Mouse (Mus musculus): ENCODE measurements around the gene Arid4b. TPM values are rescaled to one million over a fixed set of nuclear protein-coding genes. Genes with fewer than 3 reads are reported as not detected.

Arid4b gene
- polyA plus RNA-seq, 1 experiment from 2014 or later, result 82.4 TPM

DNA sequence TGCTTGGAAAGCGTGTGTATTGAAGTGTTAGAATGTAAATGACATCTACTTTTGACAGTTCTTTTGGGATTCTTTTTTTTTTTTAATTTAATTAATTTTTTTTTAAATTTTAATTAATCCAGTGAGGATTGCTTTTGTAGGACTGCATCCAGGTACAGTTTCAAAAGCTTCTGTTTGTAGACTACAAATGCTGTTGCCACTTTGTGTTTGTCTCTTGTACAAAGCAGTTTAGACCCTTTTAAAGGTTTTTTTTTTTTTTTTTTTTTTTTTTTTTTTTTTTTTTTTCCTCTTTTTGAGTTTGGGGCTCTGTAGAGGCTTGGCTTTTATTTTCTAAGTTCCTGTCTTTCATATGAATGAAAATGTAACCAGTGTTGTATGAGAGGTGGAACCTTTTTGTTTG, 2.7 kb downstream of the Arid4b start:
- DNase-seq, result no peak
- Histone ChIP-seq H3K27me3 (ENCODE audit: control insufficient read depth, insufficient read depth, low read length) (no peaks in the 10 kb centered on the region), H3K36me3 (ENCODE audit: control insufficient read depth, insufficient read depth, low read length) (peaks cover 9% of the 10 kb centered on the region; the same call in 1 of the 2 replicates), H3K4me1 (ENCODE audit: control insufficient read depth, insufficient read depth, low read length) (peaks cover 28% of the 10 kb centered on the region), H3K27ac (replicated peaks; ENCODE audit: low read depth, low read length) (no peak overlapping the region), H3K4me3 (replicated peaks; ENCODE audit: low read depth, low read length) (no peak overlapping the region; the same call in 1 of the 2 replicates), H3K9ac (replicated peaks; ENCODE audit: low read length) (no peak overlapping the region), H3K9me3 (ENCODE audit: control insufficient read depth, low read length) (no peaks in the 10 kb centered on the region), H3K4me2 (ENCODE audit: low read length) (peak overlapping the region; percentile 30)
- WGBS, result 80% methylated on average over 1 of the region's 1 CpGs
- ATAC-seq (ENCODE audit: low FRiP score, low TSS enrichment), result no peak

DNA sequence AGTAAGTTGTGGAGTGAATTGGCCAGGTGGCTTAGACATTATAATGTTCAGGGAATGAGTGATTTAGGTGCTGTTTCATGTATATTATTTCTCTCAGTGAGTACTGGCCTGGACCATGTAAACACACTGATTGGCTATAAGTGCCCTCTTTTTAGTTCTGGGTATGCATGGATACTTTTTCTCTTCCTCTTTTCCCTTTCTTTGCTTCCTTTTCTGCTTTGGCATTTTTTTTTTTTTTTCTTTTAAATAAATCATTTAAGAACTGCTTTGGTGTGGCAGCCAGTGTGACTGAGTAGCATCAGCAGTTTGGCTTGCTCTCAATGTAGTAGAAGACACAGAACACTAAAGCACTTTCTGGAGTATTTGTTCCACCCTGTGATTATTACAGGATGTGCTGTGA, 5.0 kb downstream of the Arid4b start:
- no peak for ATAC-seq (ENCODE audit: low FRiP score, low TSS enrichment)
- no peak for DNase-seq
- H3K4me3 ChIP-seq (replicated peaks; ENCODE audit: low read depth, low read length), result no peak overlapping the region
- H3K27ac ChIP-seq (replicated peaks; ENCODE audit: low read depth, low read length), result no peak overlapping the region
- peaks cover 16% of the 10 kb centered on the region; the same call in 1 of the 2 replicates for H3K4me1 ChIP-seq (ENCODE audit: control insufficient read depth, insufficient read depth, low read length)
- no peaks in the 10 kb centered on the region for H3K9me3 ChIP-seq (ENCODE audit: control insufficient read depth, low read length)
- no peaks in the 10 kb centered on the region for H3K27me3 ChIP-seq (ENCODE audit: control insufficient read depth, insufficient read depth, low read length)
- no peak overlapping the region for H3K4me2 ChIP-seq (ENCODE audit: low read length)
- peaks cover 9% of the 10 kb centered on the region; the same call in 1 of the 2 replicates for H3K36me3 ChIP-seq (ENCODE audit: control insufficient read depth, insufficient read depth, low read length)
- no peak overlapping the region for H3K9ac ChIP-seq (replicated peaks; ENCODE audit: low read length)

DNA sequence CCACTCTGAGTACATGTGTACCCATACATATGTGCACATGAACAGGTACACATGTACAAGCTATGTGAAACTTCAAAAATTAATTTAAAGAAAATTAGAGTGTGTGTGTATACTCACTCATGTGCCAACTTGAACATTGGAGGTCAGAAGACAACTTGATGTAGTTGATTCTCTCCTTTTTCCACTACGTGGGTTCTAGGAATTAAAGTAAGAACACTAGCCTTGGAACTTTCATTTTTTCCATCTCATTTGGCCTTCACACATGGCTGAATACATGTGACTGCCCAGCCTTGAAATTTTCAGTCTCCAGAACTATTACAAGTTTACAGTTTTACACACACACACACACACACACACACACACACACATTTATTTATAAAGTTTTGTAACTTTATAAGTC, 6.3 kb downstream of the Arid4b start:
- Histone ChIP-seq H3K36me3 (ENCODE audit: control insufficient read depth, insufficient read depth, low read length) (peaks cover 9% of the 10 kb centered on the region; the same call in 1 of the 2 replicates), H3K4me1 (ENCODE audit: control insufficient read depth, insufficient read depth, low read length) (peaks cover 16% of the 10 kb centered on the region; the same call in 1 of the 2 replicates), H3K27me3 (ENCODE audit: control insufficient read depth, insufficient read depth, low read length) (no peaks in the 10 kb centered on the region), H3K27ac (replicated peaks; ENCODE audit: low read depth, low read length) (no peak overlapping the region), H3K9me3 (ENCODE audit: control insufficient read depth, low read length) (no peaks in the 10 kb centered on the region), H3K4me3 (replicated peaks; ENCODE audit: low read depth, low read length) (no peak overlapping the region), H3K9ac (replicated peaks; ENCODE audit: low read length) (no peak overlapping the region), H3K4me2 (ENCODE audit: low read length) (no peak overlapping the region)
- no peak for ATAC-seq (ENCODE audit: low FRiP score, low TSS enrichment)
- 95% methylated on average over 1 of the region's 1 CpGs for WGBS
- DNase-seq, result no peak

DNA sequence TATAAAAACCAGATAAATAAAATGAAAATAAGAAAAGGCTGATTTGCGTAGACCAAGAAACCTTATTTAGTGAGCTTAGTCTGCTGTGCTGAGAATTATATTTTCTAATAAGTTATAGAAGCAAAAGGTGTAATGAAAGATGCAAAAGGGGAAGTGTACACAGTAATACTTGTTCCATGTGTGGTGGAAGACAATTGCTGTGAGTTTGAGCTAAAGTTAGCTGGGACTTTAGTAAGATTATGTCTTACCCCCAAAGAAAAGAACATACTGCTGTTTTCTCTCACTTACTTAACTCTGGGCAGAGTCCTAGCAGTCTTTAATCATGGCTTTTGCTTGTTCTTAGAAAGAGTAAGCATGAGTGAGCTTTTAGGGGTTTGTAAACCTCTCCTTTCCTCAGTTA, 11.3 kb downstream of the Arid4b start:
- H3K9ac ChIP-seq (replicated peaks; ENCODE audit: low read length), result no peak overlapping the region
- WGBS, result 98% methylated on average over 1 of the region's 1 CpGs

DNA sequence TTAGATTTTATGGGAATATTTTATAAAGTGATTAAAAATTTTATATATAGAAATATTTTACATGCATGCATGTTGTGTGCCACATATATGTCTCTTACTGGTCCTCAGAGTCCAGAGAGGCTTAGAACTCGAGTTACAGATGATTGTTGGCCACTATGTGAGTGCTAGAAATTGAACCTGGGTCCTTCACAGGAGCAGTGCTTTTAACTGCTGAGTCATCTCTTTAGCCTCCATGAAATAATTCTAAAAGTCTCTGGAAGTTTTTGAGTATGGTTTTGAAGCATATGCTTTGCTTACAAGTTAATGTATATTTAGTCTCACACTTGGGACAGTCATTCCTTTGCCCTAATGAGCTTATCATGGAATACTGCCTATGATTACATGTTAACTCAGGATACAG, 12.3 kb downstream of the Arid4b start:
- no peaks in the 10 kb centered on the region for H3K27me3 ChIP-seq (ENCODE audit: control insufficient read depth, insufficient read depth, low read length)
- H3K9me3 ChIP-seq (ENCODE audit: control insufficient read depth, low read length), result no peaks in the 10 kb centered on the region
- no peak overlapping the region for H3K4me3 ChIP-seq (replicated peaks; ENCODE audit: low read depth, low read length)
- no peaks in the 10 kb centered on the region for H3K36me3 ChIP-seq (ENCODE audit: control insufficient read depth, insufficient read depth, low read length)
- no peaks in the 10 kb centered on the region for H3K4me1 ChIP-seq (ENCODE audit: control insufficient read depth, insufficient read depth, low read length)
- H3K27ac ChIP-seq (replicated peaks; ENCODE audit: low read depth, low read length), result no peak overlapping the region
- ATAC-seq (ENCODE audit: low FRiP score, low TSS enrichment) (no peak), DNase-seq (no peak)
- H3K9ac ChIP-seq (replicated peaks; ENCODE audit: low read length), result no peak overlapping the region
- H3K4me2 ChIP-seq (ENCODE audit: low read length), result no peak overlapping the region
- 91% methylated on average over 1 of the region's 1 CpGs for WGBS

More for the DNA sequence above, 11.3 kb downstream of the Arid4b start:
- Histone ChIP-seq H3K27ac (replicated peaks; ENCODE audit: low read depth, low read length) (no peak overlapping the region), H3K27me3 (ENCODE audit: control insufficient read depth, insufficient read depth, low read length) (no peaks in the 10 kb centered on the region), H3K4me2 (ENCODE audit: low read length) (no peak overlapping the region), H3K9me3 (ENCODE audit: control insufficient read depth, low read length) (no peaks in the 10 kb centered on the region), H3K4me1 (ENCODE audit: control insufficient read depth, insufficient read depth, low read length) (no peaks in the 10 kb centered on the region), H3K4me3 (replicated peaks; ENCODE audit: low read depth, low read length) (no peak overlapping the region), H3K36me3 (ENCODE audit: control insufficient read depth, insufficient read depth, low read length) (no peaks in the 10 kb centered on the region)
- ATAC-seq (ENCODE audit: low FRiP score, low TSS enrichment), result no peak
- DNase-seq, result no peak

DNA sequence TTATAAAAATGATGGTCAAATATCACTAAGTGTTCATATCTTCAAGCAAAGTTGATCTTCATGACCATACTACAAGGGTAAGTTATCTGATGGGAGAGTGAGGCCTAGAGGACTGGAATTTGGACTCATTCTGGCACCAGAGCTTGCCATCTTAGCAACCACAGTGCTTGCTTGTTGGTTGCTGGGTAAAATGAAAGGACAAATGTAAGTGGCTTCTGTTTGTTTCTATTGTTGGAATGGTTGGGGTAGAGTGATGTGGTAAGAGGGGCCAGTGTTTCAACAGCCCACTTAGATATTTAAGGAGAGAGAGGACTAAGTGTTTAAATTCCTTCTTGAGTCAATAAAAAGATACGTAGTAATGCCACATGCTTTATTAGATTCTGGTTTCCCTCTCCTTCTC, 25.6 kb downstream of the Arid4b start:
- no peak overlapping the region for H3K4me3 ChIP-seq (replicated peaks; ENCODE audit: low read depth, low read length)
- H3K9ac ChIP-seq (replicated peaks; ENCODE audit: low read length), result no peak overlapping the region
- H3K36me3 ChIP-seq (ENCODE audit: control insufficient read depth, insufficient read depth, low read length), result no peaks in the 10 kb centered on the region
- DNase-seq (no peak), ATAC-seq (ENCODE audit: low FRiP score, low TSS enrichment) (no peak)
- no peaks in the 10 kb centered on the region for H3K9me3 ChIP-seq (ENCODE audit: control insufficient read depth, low read length)
- H3K27ac ChIP-seq (replicated peaks; ENCODE audit: low read depth, low read length), result no peak overlapping the region
- no peaks in the 10 kb centered on the region for H3K27me3 ChIP-seq (ENCODE audit: control insufficient read depth, insufficient read depth, low read length)
- 94% methylated on average over 1 of the region's 1 CpGs for whole genome bisulfite sequencing
- no peaks in the 10 kb centered on the region for H3K4me1 ChIP-seq (ENCODE audit: control insufficient read depth, insufficient read depth, low read length)
- no peak overlapping the region for H3K4me2 ChIP-seq (ENCODE audit: low read length)

DNA sequence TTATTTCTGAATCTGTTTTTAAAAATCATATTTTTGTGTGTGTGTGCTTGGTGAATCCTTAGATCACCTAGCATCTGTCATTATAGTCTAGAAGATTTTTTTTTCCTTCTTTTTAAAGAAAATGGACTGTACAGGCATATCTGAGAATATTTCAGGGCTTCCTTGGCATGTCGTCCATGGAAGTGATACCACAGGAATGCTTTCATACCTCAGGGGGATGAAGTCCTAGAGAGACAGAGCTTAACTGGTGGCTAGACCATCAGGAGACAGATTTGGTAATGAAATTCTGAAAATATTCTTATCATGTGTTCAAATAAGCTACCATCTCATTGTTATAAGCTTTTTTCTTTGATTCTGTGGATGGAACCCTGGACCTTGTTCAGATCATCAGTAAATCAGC, 40.0 kb downstream of the Arid4b start:
- Histone ChIP-seq H3K36me3 (ENCODE audit: control insufficient read depth, insufficient read depth, low read length) (no peaks in the 10 kb centered on the region), H3K9ac (replicated peaks; ENCODE audit: low read length) (no peak overlapping the region), H3K4me3 (replicated peaks; ENCODE audit: low read depth, low read length) (no peak overlapping the region), H3K9me3 (ENCODE audit: control insufficient read depth, low read length) (no peaks in the 10 kb centered on the region), H3K27ac (replicated peaks; ENCODE audit: low read depth, low read length) (no peak overlapping the region), H3K4me1 (ENCODE audit: control insufficient read depth, insufficient read depth, low read length) (no peaks in the 10 kb centered on the region), H3K27me3 (ENCODE audit: control insufficient read depth, insufficient read depth, low read length) (no peaks in the 10 kb centered on the region), H3K4me2 (ENCODE audit: low read length) (no peak overlapping the region)
- ATAC-seq (ENCODE audit: low FRiP score, low TSS enrichment) (no peak), DNase-seq (no peak)
- WGBS, result 80% methylated on average over 1 of the region's 1 CpGs

DNA sequence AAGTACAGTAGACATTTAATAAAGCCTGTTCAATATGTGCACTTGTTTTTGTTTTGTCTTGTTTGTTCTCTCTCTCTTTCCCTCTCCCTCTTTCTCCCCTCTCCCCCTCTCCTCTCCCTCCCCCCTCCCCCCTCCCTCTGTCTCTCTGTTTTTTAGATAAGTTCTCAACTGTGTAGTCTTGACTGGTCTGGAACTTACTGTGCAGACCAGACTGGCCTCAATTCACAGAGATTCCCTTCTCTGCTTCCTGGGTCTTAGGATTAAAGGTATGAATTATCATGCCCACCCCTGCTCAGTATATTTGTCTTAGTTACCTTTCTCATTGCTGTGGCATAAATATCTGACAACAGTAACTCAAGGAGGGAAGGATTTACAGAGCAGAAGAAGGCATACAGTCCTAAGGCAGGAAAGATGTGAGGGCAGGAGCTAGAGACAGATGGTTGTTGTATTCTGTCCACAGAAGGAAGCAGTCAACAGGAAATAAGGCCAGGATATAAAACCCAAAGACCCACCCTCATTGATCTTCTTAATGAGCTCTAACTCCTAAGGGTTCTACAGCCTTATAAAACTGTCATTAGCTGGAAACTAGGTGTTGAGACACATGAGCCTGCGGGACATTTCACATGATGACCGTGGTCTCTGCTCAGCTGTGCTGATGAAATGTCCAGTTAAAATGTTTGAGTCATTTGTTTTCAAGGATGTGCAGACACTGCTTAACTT, 47.3 kb downstream of the Arid4b start:
- Histone ChIP-seq H3K4me1 (ENCODE audit: control insufficient read depth, insufficient read depth, low read length) (no peaks in the 10 kb centered on the region), H3K36me3 (ENCODE audit: control insufficient read depth, insufficient read depth, low read length) (no peaks in the 10 kb centered on the region), H3K4me3 (replicated peaks; ENCODE audit: low read depth, low read length) (no peak overlapping the region), H3K4me2 (ENCODE audit: low read length) (no peak overlapping the region), H3K9me3 (ENCODE audit: control insufficient read depth, low read length) (no peaks in the 10 kb centered on the region), H3K27me3 (ENCODE audit: control insufficient read depth, insufficient read depth, low read length) (no peaks in the 10 kb centered on the region), H3K27ac (replicated peaks; ENCODE audit: low read depth, low read length) (no peak overlapping the region), H3K9ac (replicated peaks; ENCODE audit: low read length) (no peak overlapping the region)
- ATAC-seq (ENCODE audit: low FRiP score, low TSS enrichment) (no peak), DNase-seq (no peak)
- 97% methylated on average over 2 of the region's 2 CpGs for WGBS

DNA sequence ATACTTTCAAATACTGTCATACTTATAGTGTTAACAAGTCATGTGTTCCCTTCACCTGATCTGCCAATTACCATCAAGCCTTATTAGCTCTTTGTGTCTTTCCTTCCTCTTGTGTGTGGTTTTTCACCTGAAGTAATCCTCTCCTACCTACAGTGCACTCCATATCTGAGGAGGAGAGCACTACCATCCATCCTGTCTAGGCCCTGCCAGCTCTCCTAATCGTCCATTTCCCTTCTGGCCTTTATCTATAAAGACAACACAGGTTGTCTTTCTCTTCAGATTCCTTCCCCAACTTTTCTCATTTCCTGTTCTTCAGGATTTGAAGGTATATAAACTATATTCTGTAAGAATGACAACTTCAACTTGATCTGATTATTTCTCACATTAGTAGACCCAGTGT, 48.1 kb downstream of the Arid4b start:
- H3K4me1 ChIP-seq (ENCODE audit: control insufficient read depth, insufficient read depth, low read length), result no peaks in the 10 kb centered on the region
- no peak for DNase-seq
- H3K4me3 ChIP-seq (replicated peaks; ENCODE audit: low read depth, low read length), result no peak overlapping the region
- no peak for ATAC-seq (ENCODE audit: low FRiP score, low TSS enrichment)
- no peak overlapping the region for H3K27ac ChIP-seq (replicated peaks; ENCODE audit: low read depth, low read length)
- H3K27me3 ChIP-seq (ENCODE audit: control insufficient read depth, insufficient read depth, low read length), result no peaks in the 10 kb centered on the region
- WGBS, result 80% methylated on average over 1 of the region's 1 CpGs
- no peak overlapping the region for H3K9ac ChIP-seq (replicated peaks; ENCODE audit: low read length)
- no peaks in the 10 kb centered on the region for H3K9me3 ChIP-seq (ENCODE audit: control insufficient read depth, low read length)
- no peak overlapping the region for H3K4me2 ChIP-seq (ENCODE audit: low read length)
- no peaks in the 10 kb centered on the region for H3K36me3 ChIP-seq (ENCODE audit: control insufficient read depth, insufficient read depth, low read length)

All from midbrain, embryonic 14.5 days (tissue).